Mouse (Mus musculus) spleen, adult 2 months (tissue): ENCODE measurements around the gene Mfsd4a.

Experiments used
- CTCF ChIP-seq: fragments of 200-500 bp; IDR thresholded peaks from 2 replicates; pipeline ENCODE4 v1.5.1; 2011; ENCODE audit warnings: mild to moderate bottlenecking, inconsistent platforms; ENCODE audit not compliant: insufficient read depth, insufficient read length, insufficient replicate concordance; ENCODE audit errors: extremely low read depth
- POLR2A ChIP-seq: fragments of 200-500 bp; IDR thresholded peaks from 2 replicates; pipeline ENCODE4 v1.6.1; 2011; ENCODE audit warnings: low read depth, low read length, inconsistent platforms

GRCm38 (mm10) chr1:132112426-132112825 lies 44.6 kb upstream of the Mfsd4a start:
- TF ChIP-seq CTCF: no peak
- TF ChIP-seq POLR2A: no peak
